Mouse (Mus musculus) CH12.LX (cell line): ENCODE data around the gene Hk2. TPM values are rescaled to one million over a fixed set of nuclear protein-coding genes. Genes with fewer than 3 reads are reported as not detected.

ENCODE experiments used
- DNase-seq: peaks from one replicate; pipeline ENCODE4 v3.0.0-alpha.2; 2013; ENCODE audit errors: extremely low read depth
- H3K27ac ChIP-seq: 2 replicates; pipeline ENCODE4 v1.5.1; 2012; ENCODE audit warnings: low read depth, mild to moderate bottlenecking, control low read depth, moderate library complexity; ENCODE audit not compliant: insufficient read depth
- H3K27me3 ChIP-seq: replicated peaks from 2 replicates; pipeline ENCODE3; 2012; ENCODE audit warnings: inconsistent platforms
- H3K36me3 ChIP-seq, 2 experiments: replicated peaks in 1 of 2; 2 replicates each; pipeline versions ENCODE3 to v1.6.1; 2012; ENCODE audit warnings: inconsistent platforms in 1 of 2, low read length in 1 of 2, mild to moderate bottlenecking in 1 of 2, mixed read lengths in 1 of 2, moderate library complexity in 1 of 2; ENCODE audit not compliant: control insufficient read depth in 1 of 2, insufficient read depth in 1 of 2
- H3K4me1 ChIP-seq, 2 experiments: 2 replicates each; pipeline ENCODE4 v1.6.1; 2012; ENCODE audit warnings: inconsistent platforms in 1 of 2, moderate library complexity in 1 of 2; ENCODE audit not compliant: insufficient read depth in 2 of 2, control insufficient read depth in 1 of 2
- H3K4me2 ChIP-seq: 2 replicates; pipeline ENCODE4 v1.6.1; 2012; ENCODE audit warnings: low read depth, mild to moderate bottlenecking, control low read depth; ENCODE audit not compliant: poor library complexity, insufficient read depth, severe bottlenecking
- H3K4me3 ChIP-seq, 3 experiments: fragments of 150-350 bp in 1 of 3; sonication (generic) in 1 of 3; replicated peaks in 1 of 3; 2 replicates each; pipeline versions ENCODE3 to v1.5.1; 2011 to 2012; ENCODE audit warnings: low read depth in 2 of 3, low read length in 2 of 3, mild to moderate bottlenecking in 2 of 3, moderate library complexity in 2 of 3, control low read depth in 1 of 3, improper control_type of control experiment in 1 of 3, inconsistent platforms in 1 of 3, mixed read lengths in 1 of 3; ENCODE audit not compliant: poor library complexity in 1 of 3
- H3K79me2 ChIP-seq: replicated peaks from 2 replicates; pipeline ENCODE4 v1.6.1; 2012; ENCODE audit warnings: mild to moderate bottlenecking, moderate library complexity; ENCODE audit not compliant: control insufficient read depth, poor library complexity, insufficient read depth, severe bottlenecking; ENCODE audit errors: extremely low read depth
- H3K9ac ChIP-seq: 2 replicates; pipeline ENCODE4 v1.6.1; 2012; ENCODE audit warnings: low read depth, mild to moderate bottlenecking, control low read depth, moderate library complexity; ENCODE audit not compliant: insufficient read depth
- H3K9me3 ChIP-seq: replicated peaks from 2 replicates; pipeline ENCODE3; 2012; ENCODE audit warnings: low read length, inconsistent platforms, mixed read lengths
- BHLHE40 ChIP-seq: IDR thresholded peaks from 2 replicates; pipeline ENCODE4 v1.6.1; 2011; ENCODE audit warnings: mild to moderate bottlenecking, low read depth, low read length, improper control_type of control experiment
- CTCF ChIP-seq, 2 experiments: IDR thresholded peaks in 1 of 2; conservative IDR thresholded peaks in 1 of 2; 2 replicates each; pipeline ENCODE4 v1.5.1; 2011 to 2012; ENCODE audit warnings: low read depth in 2 of 2, low read length in 2 of 2, improper control_type of control experiment in 1 of 2, inconsistent platforms in 1 of 2, mild to moderate bottlenecking in 1 of 2, moderate library complexity in 1 of 2
- E2F4 ChIP-seq: IDR thresholded peaks from 2 replicates; pipeline ENCODE4 v1.6.1; 2011; ENCODE audit warnings: low read depth, low read length, improper control_type of control experiment; ENCODE audit not compliant: insufficient replicate concordance
- ETS1 ChIP-seq: conservative IDR thresholded peaks from 2 replicates; pipeline ENCODE4 v1.6.1; 2012; ENCODE audit warnings: low read depth, mild to moderate bottlenecking, inconsistent platforms, low read length, improper control_type of control experiment, moderate library complexity
- GABPA ChIP-seq: IDR thresholded peaks from 2 replicates; pipeline ENCODE4 v1.6.1; 2012; ENCODE audit warnings: low read depth, low read length, improper control_type of control experiment, inconsistent platforms; ENCODE audit not compliant: insufficient replicate concordance
- HCFC1 ChIP-seq: IDR thresholded peaks from 2 replicates; pipeline ENCODE4 v1.6.1; 2012; ENCODE audit warnings: low read depth, mild to moderate bottlenecking, inconsistent platforms, low read length, improper control_type of control experiment
- JUND ChIP-seq: conservative IDR thresholded peaks from 2 replicates; pipeline ENCODE4 v1.6.1; 2011; ENCODE audit warnings: low read depth, low read length, improper control_type of control experiment
- MXI1 ChIP-seq: IDR thresholded peaks from 2 replicates; pipeline ENCODE4 v1.6.1; 2011; ENCODE audit warnings: mild to moderate bottlenecking, low read depth, low read length, improper control_type of control experiment
- NRF1 ChIP-seq: IDR thresholded peaks from 2 replicates; pipeline ENCODE4 v1.6.1; 2014; ENCODE audit warnings: low read depth, mild to moderate bottlenecking, inconsistent platforms, low read length, improper control_type of control experiment, moderate library complexity
- RAD21 ChIP-seq: IDR thresholded peaks from 2 replicates; pipeline ENCODE4 v1.6.1; 2011; ENCODE audit warnings: low read depth, mild to moderate bottlenecking, low read length, improper control_type of control experiment, moderate library complexity
- SIN3A ChIP-seq: IDR thresholded peaks from 2 replicates; pipeline ENCODE4 v1.6.1; 2012; ENCODE audit warnings: low read length, improper control_type of control experiment, inconsistent platforms
- SMC3 ChIP-seq: IDR thresholded peaks from 2 replicates; pipeline ENCODE4 v1.6.1; 2011; ENCODE audit warnings: low read depth, low read length, improper control_type of control experiment
- TBP ChIP-seq: conservative IDR thresholded peaks from 2 replicates; pipeline ENCODE4 v1.6.1; 2011; ENCODE audit warnings: low read depth, low read length, improper control_type of control experiment
- UBTF ChIP-seq: IDR thresholded peaks from 2 replicates; pipeline ENCODE4 v1.6.1; 2012; ENCODE audit warnings: low read depth, mild to moderate bottlenecking, inconsistent platforms, low read length, improper control_type of control experiment, moderate library complexity
- ZMIZ1 ChIP-seq: IDR thresholded peaks from 2 replicates; pipeline ENCODE4 v1.6.1; 2012; ENCODE audit warnings: low read depth, mild to moderate bottlenecking, inconsistent platforms, low read length, improper control_type of control experiment
- ZNF384 ChIP-seq: IDR thresholded peaks from 2 replicates; pipeline ENCODE4 v1.6.1; 2012; ENCODE audit warnings: low read depth, low read length, improper control_type of control experiment, inconsistent platforms
- dilution Hi-C: fragments of 300-500 bp; cut with MboI; formaldehyde crosslinking; loops from 2 replicates; pipeline ENCODE4 v1.14.3; 2020; ENCODE audit warnings: low sequenced_read_pairs; ENCODE audit not compliant: extremely low pct_unique_long_range_greater_than_20kb, extremely low pct_ligation_motif_present
- in situ Hi-C: fragments of 300-500 bp; cut with MboI; formaldehyde crosslinking; loops from 3 replicates; pipeline ENCODE4 v1.14.3; 2019; ENCODE audit warnings: low sequenced_read_pairs, low pct_ligation_motif_present, low pct_unique_long_range_greater_than_20kb, mixed read lengths
- polyA plus RNA-seq: library from polyadenylated mRNA; unstranded; fragments of >175 nt; gene quantifications from 2 replicates; pipeline ENCODE4 v1.2.1, GENCODE M21; 2012; ENCODE audit warnings: low read depth; ENCODE audit not compliant: insufficient read length
- total RNA-seq, 2 experiments: library from RNA; depleted of rRNA; stranded (reverse); fragments of 300-350 nt in 1 of 2; fragments of >200 nt in 1 of 2; gene quantifications; 2 replicates each; pipeline ENCODE4 v1.2.3; 2012 to 2014

Gene Hk2
- total and polyA plus RNA-seq, 3 experiments, result 64.2 to 149 (median 75.3) TPM

DNA sequence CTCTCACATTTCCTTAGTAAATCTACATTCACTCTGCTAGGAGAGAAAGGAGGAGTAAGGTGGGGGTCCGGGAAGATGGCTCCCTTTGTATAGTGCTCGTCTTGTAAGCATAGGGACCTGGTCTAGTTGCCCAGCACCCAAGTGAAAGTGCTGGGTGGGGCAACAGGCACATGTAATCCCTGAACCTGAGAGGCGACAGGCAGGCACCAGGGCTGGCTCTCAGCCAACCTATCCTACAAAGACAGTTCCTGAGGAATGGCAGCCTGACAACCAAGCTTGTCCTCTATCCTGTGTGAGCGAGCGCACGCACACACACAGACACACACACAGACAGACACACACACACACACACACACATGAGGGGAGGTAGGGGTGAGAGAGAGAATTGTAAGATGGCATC is 32.2 kb upstream of the Hk2 start:
- TF ChIP-seq GABPA (no peak), JUND (no peak), CTCF (conservative IDR thresholded peaks at IDR 0.05 in 1 of 2, IDR thresholded peaks at IDR 0.05 in 1 of 2; ENCODE audit: low read depth in 2 of 2, low read length in 2 of 2) (no peak), ZMIZ1 (no peak), UBTF (no peak), HCFC1 (no peak), MXI1 (no peak), BHLHE40 (no peak), NRF1 (no peak), RAD21 (no peak), ZNF384 (no peak), ETS1 (no peak), E2F4 (no peak), TBP (no peak)
- no peak overlapping the region for H3K9ac ChIP-seq
- no peaks in the 10 kb centered on the region for H3K27me3 ChIP-seq
- H3K4me2 ChIP-seq, result no peak overlapping the region
- no peaks in the 10 kb centered on the region for H3K9me3 ChIP-seq
- H3K27ac ChIP-seq, result no peak overlapping the region
- peaks cover 5 to 6% of the 10 kb centered on the region in 2 experiments for H3K4me1 ChIP-seq
- in situ Hi-C loops, result no loop called here
- no peaks in the 10 kb centered on the region for H3K36me3 ChIP-seq
- no peak overlapping the region for H3K4me3 ChIP-seq
- H3K79me2 ChIP-seq, result no peaks in the 10 kb centered on the region
- dilution Hi-C loops, result no loop called here
- DNase-seq, result no peak

DNA sequence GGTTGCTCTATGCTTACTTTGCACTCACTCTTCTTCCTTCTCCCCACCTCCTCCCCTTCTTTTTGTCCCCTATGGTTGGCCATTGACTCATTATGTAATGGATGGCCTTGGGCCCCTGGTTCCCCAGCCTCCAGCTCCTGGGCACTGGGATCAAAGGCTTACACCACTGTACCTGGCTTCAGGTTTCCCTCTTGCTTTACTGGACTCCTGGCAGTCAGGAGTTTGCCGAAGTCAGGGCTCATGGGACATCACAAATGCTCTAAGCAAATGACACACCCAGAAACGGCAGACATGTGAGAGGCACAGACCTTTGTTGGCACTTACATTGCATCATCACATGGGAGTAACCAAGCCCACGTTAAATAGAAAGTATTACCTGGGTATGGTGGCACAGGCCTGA is 31.6 kb upstream of the Hk2 start:
- no peaks in the 10 kb centered on the region for H3K79me2 ChIP-seq
- no peak for DNase-seq
- no peak overlapping the region for H3K4me3 ChIP-seq
- no peak overlapping the region for H3K9ac ChIP-seq
- H3K4me2 ChIP-seq, result no peak overlapping the region
- TF ChIP-seq CTCF (conservative IDR thresholded peaks at IDR 0.05 in 1 of 2, IDR thresholded peaks at IDR 0.05 in 1 of 2; ENCODE audit: low read depth in 2 of 2, low read length in 2 of 2) (0 out of 4 replicates have a peak, but pooled peaks of 1 of the 2 experiments have one; percentile 10), MXI1 (no peak)
- no peaks in the 10 kb centered on the region for H3K27me3 ChIP-seq
- in situ Hi-C loops (no loop called here), dilution Hi-C loops (no loop called here)
- H3K9me3 ChIP-seq, result no peaks in the 10 kb centered on the region
- no peaks in the 10 kb centered on the region for H3K36me3 ChIP-seq
- no peak overlapping the region for H3K27ac ChIP-seq
- H3K4me1 ChIP-seq, result peaks cover 5 to 6% of the 10 kb centered on the region in 2 experiments

DNA sequence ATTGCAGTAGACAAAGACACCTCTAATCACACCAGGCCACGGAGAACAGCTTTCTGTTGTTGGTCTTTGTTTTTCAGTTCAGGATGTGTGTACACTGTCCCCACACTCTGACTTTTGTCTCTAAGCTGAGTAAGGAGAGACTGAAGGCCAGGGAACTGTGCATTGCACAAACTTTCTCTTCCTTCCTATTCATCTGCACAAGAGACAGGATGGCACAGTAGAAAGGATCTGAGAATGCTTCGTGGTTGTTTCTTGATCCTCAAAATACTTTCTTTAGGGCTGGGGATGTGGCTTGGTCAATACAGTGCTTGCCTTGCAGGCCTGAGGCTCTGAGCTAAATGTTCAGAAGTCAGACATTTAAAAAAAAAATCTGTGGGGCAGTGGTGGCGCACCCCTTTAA is 30.7 kb upstream of the Hk2 start:
- H3K79me2 ChIP-seq, result no peaks in the 10 kb centered on the region
- no peak overlapping the region for H3K4me3 ChIP-seq
- TF ChIP-seq SIN3A (no peak), SMC3 (no peak)
- H3K4me1 ChIP-seq, result peaks cover 5 to 6% of the 10 kb centered on the region in 2 experiments
- H3K36me3 ChIP-seq, result no peaks in the 10 kb centered on the region
- no peaks in the 10 kb centered on the region for H3K9me3 ChIP-seq
- in situ Hi-C loops (no loop called here), dilution Hi-C loops (no loop called here)
- H3K27me3 ChIP-seq, result no peaks in the 10 kb centered on the region
- DNase-seq, result no peak
- no peak overlapping the region for H3K4me2 ChIP-seq
- H3K9ac ChIP-seq, result no peak overlapping the region
- no peak overlapping the region for H3K27ac ChIP-seq
